ENCODE assay signal across 9 mouse cellular contexts in the genomic region with DNA sequence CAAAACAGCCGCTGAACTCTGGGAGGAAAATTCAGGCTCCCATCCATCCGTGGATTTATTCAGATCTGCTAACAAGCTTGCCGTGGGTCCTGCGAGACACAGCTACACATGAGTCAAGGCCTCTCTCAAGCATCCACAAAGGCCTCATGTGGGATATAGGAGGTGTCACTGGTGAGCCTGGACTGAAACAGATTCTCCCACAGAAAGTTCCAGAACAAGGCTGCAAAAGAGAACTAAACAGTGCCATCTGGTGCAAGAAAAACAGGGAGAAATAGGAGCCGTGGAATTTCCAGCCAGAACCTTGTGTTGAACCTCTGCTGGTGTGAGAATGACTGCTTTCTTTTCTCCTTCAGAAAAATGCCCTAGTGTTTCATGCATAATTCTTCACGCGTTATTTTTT.
DNase-seq lines count a peak whose midpoint lies in the region; ATAC-seq and TF ChIP-seq lines count a peak whose summit lies in the region.
"Had no signal": no experiment of that assay in that cellular context is flagged by ENCODE, and none has a peak within 500 bp of the region (broad histone marks: within the 10 kb centered on the region; RNA-seq: fewer than 3 reads in every experiment).

No protein-coding gene starts in this region.

- peak; percentile 78 for TF ChIP-seq CTCF in layer of hippocampus, adult 2 months (conservative IDR thresholded peaks at IDR 0.05)

- H3K4me3 ChIP-seq in hindbrain, embryonic 14.5 days (replicated peaks; ENCODE audit: low read length): no peak overlapping the region
- no peak overlapping the region for H3K4me3 ChIP-seq in hindbrain, embryonic 13.5 days
- no peak overlapping the region for H3K4me3 ChIP-seq in layer of hippocampus, adult 2 months
- H3K4me3 ChIP-seq: stomach, embryonic 15.5 days had no signal

- no peaks in the 10 kb centered on the region for H3K9me3 ChIP-seq in hindbrain, embryonic 14.5 days (ENCODE audit: control insufficient read depth, low read length)
- H3K9me3 ChIP-seq in hindbrain, embryonic 13.5 days: no peaks in the 10 kb centered on the region
- H3K9me3 ChIP-seq: stomach, embryonic 15.5 days had no signal

- H3K27ac ChIP-seq in hindbrain, embryonic 14.5 days: no peak overlapping the region
- H3K27ac ChIP-seq in hindbrain, embryonic 13.5 days: no peak overlapping the region
- peak overlapping the region; percentile 52; the same call in 1 of the 2 replicates for H3K27ac ChIP-seq in layer of hippocampus, adult 2 months
- H3K27ac ChIP-seq: stomach, embryonic 15.5 days had no signal

- no peak; the same call in 1 of the 2 replicates for ATAC-seq in hindbrain, embryonic 14.5 days (ENCODE audit: low FRiP score)
- no peak for ATAC-seq in hindbrain, embryonic 13.5 days (ENCODE audit: low FRiP score)
- no peak for ATAC-seq in erythroblast, adult 5-6 weeks (replicated peaks; ENCODE audit: low FRiP score, poor library complexity, severe bottlenecking)

- 69% methylated on average over 7 of the region's 7 CpGs for WGBS in hindbrain, embryonic 14.5 days
- 73% methylated on average over 7 of the region's 7 CpGs for WGBS in hindbrain, embryonic 13.5 days

- no peaks in the 10 kb centered on the region for H3K27me3 ChIP-seq in hindbrain, embryonic 14.5 days (ENCODE audit: control insufficient read depth, insufficient read depth, low read length)
- H3K27me3 ChIP-seq in hindbrain, embryonic 13.5 days: no peaks in the 10 kb centered on the region
- H3K27me3 ChIP-seq: stomach, embryonic 15.5 days had no signal

- no peaks in the 10 kb centered on the region for H3K36me3 ChIP-seq in hindbrain, embryonic 14.5 days (replicated peaks; ENCODE audit: control insufficient read depth, insufficient read depth)
- no peaks in the 10 kb centered on the region for H3K36me3 ChIP-seq in hindbrain, embryonic 13.5 days
- H3K36me3 ChIP-seq: stomach, embryonic 15.5 days had no signal

- peak; percentile 69 for DNase-seq in hindbrain, embryonic 14.5 days (ENCODE audit: low spot score)
- DNase-seq in NIH3T3 (ENCODE audit: low read depth): peak; percentile 9
- DNase-seq in cerebellum, postnatal 14 days: peak; percentile 39 to 59
- peak; percentile 58 to 62 for DNase-seq in layer of hippocampus, adult 2 months (ENCODE audit: low spot score in 2 of 2)
- DNase-seq in right cerebral cortex, adult 2 months (ENCODE audit: low spot score in 2 of 2): peak; percentile 57 to 62
- no peak for DNase-seq in urinary bladder, postnatal 10 days (ENCODE audit: low spot score)

- H3K9ac ChIP-seq in hindbrain, embryonic 14.5 days: no peak overlapping the region
- H3K9ac ChIP-seq in hindbrain, embryonic 13.5 days: no peak overlapping the region
- H3K9ac ChIP-seq: stomach, embryonic 15.5 days had no signal

- H3K4me2 ChIP-seq in hindbrain, embryonic 14.5 days (replicated peaks): no peak overlapping the region
- no peak overlapping the region for H3K4me2 ChIP-seq in hindbrain, embryonic 13.5 days
- H3K4me2 ChIP-seq: stomach, embryonic 15.5 days had no signal

- H3K4me1 ChIP-seq in hindbrain, embryonic 14.5 days (replicated peaks; ENCODE audit: control insufficient read depth, insufficient read depth, low read length): peaks cover 6% of the 10 kb centered on the region; the same call in 1 of the 2 replicates
- peaks cover 16% of the 10 kb centered on the region for H3K4me1 ChIP-seq in hindbrain, embryonic 13.5 days (replicated peaks)
- H3K4me1 ChIP-seq: stomach, embryonic 15.5 days had no signal
